Mouse (Mus musculus) hindbrain, postnatal 0 days (tissue): Measurements from ENCODE around the gene Xirp1. TPM values are rescaled to one million over a fixed set of nuclear protein-coding genes. Genes with fewer than 3 reads are reported as not detected.

Experiments
- ATAC-seq: fragments of 200-750 bp; cut with Nextera tagmentation; 2 replicates; pipeline ENCODE4 v1.8.0; 2017; ENCODE audit warnings: mild to moderate bottlenecking, moderate TSS enrichment, moderate library complexity
- DNase-seq: peaks from one replicate; pipeline ENCODE4 v3.0.0-alpha.2; 2015; ENCODE audit warnings: low spot score
- H3K27ac ChIP-seq: fragments of 300-500 bp; sonication (generic); 2 replicates; pipeline ENCODE4 v1.5.1; 2014; ENCODE audit warnings: mild to moderate bottlenecking
- H3K27me3 ChIP-seq: fragments of 300-500 bp; sonication (generic); 2 replicates; pipeline ENCODE4 v1.6.1; 2014; ENCODE audit warnings: low read length, mixed read lengths; ENCODE audit not compliant: insufficient read depth
- H3K36me3 ChIP-seq: fragments of 300-500 bp; sonication (generic); 2 replicates; pipeline ENCODE4 v1.6.1; 2014; ENCODE audit warnings: low read length, mixed read lengths; ENCODE audit not compliant: insufficient read depth
- H3K4me1 ChIP-seq: fragments of 300-500 bp; sonication (generic); 2 replicates; pipeline ENCODE4 v1.6.1; 2014; ENCODE audit warnings: antibody characterized with exemption, low read length, mixed read lengths; ENCODE audit not compliant: insufficient read depth
- H3K4me2 ChIP-seq: fragments of 300-500 bp; sonication (generic); 2 replicates; pipeline ENCODE4 v1.6.1; 2014; ENCODE audit warnings: low read depth, mild to moderate bottlenecking, low read length, moderate library complexity, mixed read lengths
- H3K4me3 ChIP-seq: fragments of 300-500 bp; sonication (generic); 2 replicates; pipeline ENCODE4 v1.5.1; 2014; ENCODE audit warnings: low read length
- H3K9ac ChIP-seq: fragments of 300-500 bp; sonication (generic); replicated peaks from 2 replicates; pipeline ENCODE4 v1.6.1; 2014; ENCODE audit warnings: mild to moderate bottlenecking, low read length, moderate library complexity, mixed read lengths
- H3K9me3 ChIP-seq: fragments of 300-500 bp; sonication (generic); 2 replicates; pipeline ENCODE4 v1.6.1; 2016; ENCODE audit warnings: low read length, mixed read lengths
- CTCF ChIP-seq: IDR thresholded peaks from 2 replicates; pipeline ENCODE4 v1.5.1; 2016; ENCODE audit warnings: antibody characterized with exemption, control low read depth, low read depth
- WGBS: fragments of 180-500 bp; shearing (Covaris S2); extraction: QIAGEN DNeasy Blood & Tissue Kit; methylation state at CpG from one replicate; pipeline ENCODE4 v1.1.7; 2014; 5-methylcytosine and 5-hydroxymethylcytosine counted together
- polyA plus RNA-seq: library from polyadenylated mRNA; unstranded; fragments of >200 nt; fragmentation: Nextera tagmentation; extraction: Ambion mirVana; gene quantifications from 2 replicates; pipeline ENCODE4 v1.2.1, GENCODE M21; 2015
- total RNA-seq: library from RNA; depleted of rRNA; stranded (reverse); fragments of >200 nt; gene quantifications from 2 replicates; pipeline ENCODE4 v1.2.3, GENCODE M21; 2014; rRNA removed

Xirp1 gene
- 0.05 and 0.29 TPM in 2 replicates for total RNA-seq
- 0.19 TPM in 1 of 2 replicates, not detected in the other for polyA plus RNA-seq

DNA sequence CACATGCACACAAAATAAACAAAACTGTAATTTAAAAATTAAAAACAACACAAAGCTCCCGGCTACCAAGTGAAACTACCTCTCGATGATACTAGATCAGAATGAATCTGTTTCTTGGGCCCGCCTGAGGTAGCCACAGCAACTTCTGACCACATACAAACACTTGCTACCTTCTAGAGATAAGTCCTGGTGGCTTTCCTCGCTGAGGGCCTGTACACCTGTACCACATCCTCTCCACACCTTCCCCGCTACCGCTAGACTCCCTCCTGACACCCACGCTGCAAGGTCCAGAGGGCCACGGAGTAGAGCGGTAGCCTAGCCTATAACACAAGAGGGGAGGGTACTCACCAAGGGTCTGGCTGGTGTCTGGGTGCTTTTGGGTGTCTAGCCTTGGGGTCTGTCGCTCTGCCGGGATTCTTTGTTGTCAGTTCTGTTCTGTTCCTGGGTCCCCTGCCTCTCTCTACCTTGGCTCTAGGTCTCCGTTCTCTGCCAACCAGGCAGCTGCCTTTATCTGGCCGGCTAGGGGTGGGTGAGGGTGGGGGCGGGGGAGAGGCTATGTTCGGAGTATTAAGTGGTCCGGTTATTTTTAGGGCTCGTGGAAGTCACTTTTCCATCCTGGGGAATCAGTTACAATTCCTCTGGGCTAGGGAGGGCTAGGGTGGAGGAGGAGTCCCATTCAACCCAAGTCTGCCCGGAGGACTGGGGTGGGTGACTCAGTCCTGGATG, at the start of gene Xirp1:
Gene Xirp1, minus strand, starts transcription at position 513 of the 726 bp plus-strand sequence.
- WGBS = 85% methylated on average over 18 of the region's 18 CpGs
- H3K9me3 ChIP-seq = no peaks in the 10 kb centered on the region
- H3K36me3 ChIP-seq = no peaks in the 10 kb centered on the region
- H3K4me1 ChIP-seq = no peaks in the 10 kb centered on the region
- no peak within 1 kb of the TSS for H3K9ac ChIP-seq
- H3K27me3 ChIP-seq = no peaks in the 10 kb centered on the region
- no peak within 1 kb of the TSS for H3K27ac ChIP-seq
- DNase-seq (no peak), ATAC-seq (no peak)
- no peak within 1 kb of the TSS for H3K4me3 ChIP-seq
- H3K4me2 ChIP-seq = no peak within 1 kb of the TSS
- TF ChIP-seq CTCF = no peak

DNA sequence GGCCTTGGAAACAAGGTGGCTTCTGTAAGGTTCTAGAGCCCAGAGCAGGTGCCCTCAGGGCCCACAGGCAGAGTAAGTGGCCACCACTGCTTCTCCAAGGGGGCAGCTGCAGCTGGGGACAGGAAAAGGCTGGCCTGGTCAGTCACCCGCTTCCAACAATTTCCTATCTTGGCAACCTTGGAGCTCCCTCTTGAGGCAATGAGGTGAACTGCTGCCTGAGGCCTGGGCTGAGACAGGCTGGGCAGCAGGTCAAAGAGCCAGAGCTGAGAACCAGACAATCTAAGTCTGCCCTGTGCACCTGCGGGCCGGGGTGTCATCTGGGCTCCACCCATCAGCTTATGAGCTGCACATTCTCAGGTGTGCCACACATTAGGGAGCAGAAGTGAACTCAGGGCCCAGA, 49.8 kb upstream of the Xirp1 start:
- no peaks in the 10 kb centered on the region for H3K4me1 ChIP-seq
- peak; percentile 91 for TF ChIP-seq CTCF
- H3K27me3 ChIP-seq = no peaks in the 10 kb centered on the region
- H3K4me3 ChIP-seq = no peak overlapping the region
- H3K9me3 ChIP-seq = no peaks in the 10 kb centered on the region
- H3K4me2 ChIP-seq = no peak overlapping the region
- no peak overlapping the region for H3K9ac ChIP-seq
- peak; percentile 47 for ATAC-seq
- peak; percentile 74 for DNase-seq
- no peaks in the 10 kb centered on the region for H3K36me3 ChIP-seq
- no peak overlapping the region for H3K27ac ChIP-seq
- 21% methylated on average over 3 of the region's 3 CpGs for WGBS

DNA sequence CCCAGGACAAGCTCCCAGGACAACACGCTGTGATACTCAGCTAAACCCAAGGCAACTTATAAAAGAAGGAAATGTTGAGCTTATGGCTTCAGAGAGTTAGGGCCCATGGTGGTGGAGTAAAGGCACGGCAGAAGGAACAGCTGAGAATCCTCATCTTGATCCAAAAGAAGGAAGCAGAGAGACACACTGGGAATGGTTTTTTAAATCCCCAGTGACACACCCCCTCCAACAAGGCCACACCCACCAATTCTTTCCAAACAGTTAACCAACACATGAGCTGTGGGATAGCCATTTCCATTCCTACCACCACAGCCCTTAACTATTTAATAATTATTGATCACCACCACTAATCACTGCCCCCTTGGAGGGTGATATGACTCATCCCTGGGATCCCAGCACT, 47.9 kb upstream of the Xirp1 start:
- Histone ChIP-seq H3K4me3 (no peak overlapping the region), H3K4me1 (no peaks in the 10 kb centered on the region), H3K9me3 (no peaks in the 10 kb centered on the region), H3K9ac (no peak overlapping the region), H3K4me2 (no peak overlapping the region), H3K27me3 (no peaks in the 10 kb centered on the region), H3K27ac (no peak overlapping the region), H3K36me3 (no peaks in the 10 kb centered on the region)
- TF ChIP-seq CTCF = no peak
- WGBS = 78% methylated on average over 2 of the region's 2 CpGs
- no peak for DNase-seq
- ATAC-seq = no peak

DNA sequence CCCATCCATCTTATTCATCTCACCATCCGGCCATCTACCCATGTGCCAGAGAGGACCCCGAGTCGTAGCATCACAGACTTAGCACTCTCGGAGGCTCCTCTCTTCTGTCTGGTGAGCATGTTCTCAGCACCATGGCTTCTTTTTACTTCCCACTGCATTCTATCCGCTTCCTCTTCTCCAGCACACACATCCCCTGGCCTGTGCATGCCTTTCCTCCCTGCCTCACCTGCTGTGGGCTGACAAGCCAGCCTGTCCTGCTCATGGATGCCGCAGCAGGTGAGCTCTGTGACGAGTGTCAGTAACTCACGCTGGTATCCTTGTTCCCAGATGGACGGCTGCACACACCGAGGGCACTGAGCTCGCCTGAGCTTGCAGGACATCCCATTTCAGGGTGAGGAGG, 46.4 kb upstream of the Xirp1 start, which contains the start of gene Cx3cr1:
Gene Cx3cr1, minus strand, starts transcription at position 101 of the 400 bp plus-strand sequence.
- no peak within 1 kb of the TSS for H3K9ac ChIP-seq
- no peaks in the 10 kb centered on the region for H3K27me3 ChIP-seq
- no peak within 1 kb of the TSS for H3K4me2 ChIP-seq
- WGBS = 82% methylated on average over 11 of the region's 11 CpGs
- DNase-seq (no peak), ATAC-seq (no peak)
- H3K4me3 ChIP-seq = no peak within 1 kb of the TSS
- H3K27ac ChIP-seq = no peak within 1 kb of the TSS
- no peaks in the 10 kb centered on the region for H3K4me1 ChIP-seq
- H3K36me3 ChIP-seq = no peaks in the 10 kb centered on the region
- no peak for TF ChIP-seq CTCF
- no peaks in the 10 kb centered on the region for H3K9me3 ChIP-seq

DNA sequence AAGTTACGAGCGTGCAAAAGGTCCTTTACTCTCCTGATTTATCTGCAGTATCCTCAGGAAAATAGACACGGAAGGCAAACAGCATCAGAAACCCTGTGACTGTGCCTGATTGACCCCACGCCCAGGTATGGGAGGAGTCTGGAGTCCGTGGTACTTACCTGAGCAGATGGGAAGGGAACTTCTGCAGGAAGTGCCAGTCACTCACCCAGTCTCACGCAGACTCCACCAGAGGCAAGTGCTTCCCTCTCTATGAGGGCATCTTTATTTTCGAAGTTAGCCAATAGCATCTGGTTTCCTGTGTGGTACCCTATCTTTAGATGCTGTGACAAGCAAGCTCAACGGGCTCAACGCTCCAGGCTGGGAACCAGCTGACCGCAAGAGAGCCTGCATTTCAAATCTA, 44.6 kb upstream of the Xirp1 start:
- no peak overlapping the region for H3K4me2 ChIP-seq
- TF ChIP-seq CTCF = no peak
- no peaks in the 10 kb centered on the region for H3K4me1 ChIP-seq
- H3K4me3 ChIP-seq = no peak overlapping the region
- H3K27me3 ChIP-seq = no peaks in the 10 kb centered on the region
- 71% methylated on average over 10 of the region's 10 CpGs for WGBS
- no peak overlapping the region for H3K27ac ChIP-seq
- no peaks in the 10 kb centered on the region for H3K9me3 ChIP-seq
- no peak for DNase-seq
- no peak overlapping the region for H3K9ac ChIP-seq
- H3K36me3 ChIP-seq = no peaks in the 10 kb centered on the region
- no peak for ATAC-seq

DNA sequence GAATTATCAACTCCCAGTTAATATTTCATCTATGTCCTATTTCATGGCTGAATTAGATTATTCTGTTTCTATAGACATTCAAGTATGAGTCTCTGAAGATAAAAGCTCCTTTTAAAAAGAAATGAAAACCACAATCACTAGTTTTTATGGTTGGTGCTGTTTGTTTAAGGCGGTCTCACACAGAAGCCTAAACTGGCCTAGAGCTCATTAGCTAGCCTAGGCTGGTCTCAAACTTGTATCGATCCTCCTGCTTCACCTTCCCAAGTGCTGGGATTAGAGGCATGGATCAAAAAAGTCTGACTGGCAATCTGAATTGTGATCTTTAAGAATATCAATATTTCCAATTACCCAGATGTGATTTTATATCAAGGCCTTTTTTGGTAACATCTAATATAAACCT, 44.2 kb upstream of the Xirp1 start:
- Histone ChIP-seq H3K27me3 (no peaks in the 10 kb centered on the region), H3K4me2 (no peak overlapping the region), H3K9ac (no peak overlapping the region), H3K4me1 (no peaks in the 10 kb centered on the region), H3K4me3 (no peak overlapping the region), H3K36me3 (no peaks in the 10 kb centered on the region), H3K9me3 (no peaks in the 10 kb centered on the region), H3K27ac (no peak overlapping the region)
- 90% methylated on average over 2 of the region's 2 CpGs for WGBS
- TF ChIP-seq CTCF = no peak
- ATAC-seq (no peak), DNase-seq (no peak)

DNA sequence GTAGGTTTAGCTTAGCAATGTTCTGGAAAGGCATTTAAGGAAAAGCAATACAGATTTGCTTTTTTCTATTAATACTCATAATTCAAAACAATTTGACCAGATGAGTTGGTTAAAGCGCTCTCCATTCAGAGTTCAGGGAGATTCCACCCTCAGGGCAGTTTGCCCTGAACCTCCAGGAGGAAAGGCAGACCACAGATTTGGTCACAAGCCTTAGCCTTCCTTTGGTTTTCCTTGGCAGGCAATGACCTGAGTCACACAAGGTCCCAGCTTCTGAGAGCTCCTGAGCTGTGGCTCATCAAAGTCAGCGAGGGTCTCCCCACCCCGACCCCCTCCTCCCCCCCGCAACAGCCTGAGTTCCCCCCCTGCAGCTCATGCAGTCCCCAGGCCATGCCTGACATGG, 40.9 kb upstream of the Xirp1 start:
- no peak for ATAC-seq
- no peaks in the 10 kb centered on the region for H3K9me3 ChIP-seq

More for the DNA sequence above, 40.9 kb upstream of the Xirp1 start:
- no peak overlapping the region for H3K9ac ChIP-seq
- no peaks in the 10 kb centered on the region for H3K27me3 ChIP-seq
- no peak overlapping the region for H3K4me2 ChIP-seq
- no peak overlapping the region for H3K4me3 ChIP-seq
- no peaks in the 10 kb centered on the region for H3K36me3 ChIP-seq
- H3K27ac ChIP-seq = no peak overlapping the region
- no peak for DNase-seq
- WGBS = 75% methylated on average over 4 of the region's 4 CpGs
- no peak for TF ChIP-seq CTCF
- H3K4me1 ChIP-seq = no peaks in the 10 kb centered on the region
